Mouse (Mus musculus) left cerebral cortex, postnatal 4 days (tissue): ENCODE results near the gene Olfr1424. TPM values are rescaled to one million over a fixed set of nuclear protein-coding genes. Genes with fewer than 3 reads are reported as not detected.
A peak's percentile ranks its signal among the peaks of the same experiment; 100 is the strongest.
"Not testable (repeated sequence)": the region's sequence is repeated elsewhere in the genome, so short reads cannot be mapped to it uniquely, and the experiment has no call there.

Experiments used
- DNase-seq: peaks from one replicate; pipeline ENCODE4 v3.0.0-alpha.2; 2022
- intact Hi-C: fragments of 180-260 bp; cut with DNase I; formaldehyde crosslinking; loops from one replicate; pipeline ENCODE4 v1.15.1; 2025
- total RNA-seq, 2 experiments: library from RNA; stranded (reverse); gene quantifications; 2 replicates each; pipeline ENCODE4 v1.2.3; 2021

Olfr1424 gene
- total RNA-seq = not detected

DNA sequence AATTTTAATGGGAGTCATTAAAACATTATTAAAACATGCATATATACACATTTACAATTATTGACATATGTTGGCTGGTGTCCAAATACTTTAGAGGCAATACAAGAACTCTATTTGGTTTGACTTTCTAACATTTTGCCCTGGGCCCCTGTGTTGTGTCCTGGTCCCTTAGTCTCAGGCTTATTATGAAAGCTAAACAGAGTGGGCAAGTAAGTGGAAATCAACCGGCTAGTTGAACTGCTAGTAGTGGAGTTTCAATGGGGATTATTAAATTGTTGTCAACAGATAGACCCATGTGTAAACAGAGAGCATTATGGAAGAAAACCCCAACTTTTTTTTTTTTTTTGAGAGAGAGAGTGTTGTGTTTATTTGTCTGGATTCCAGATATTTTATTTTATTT lies at the start of gene Olfr1424:
Gene Olfr1424 (minus strand): TSS at position 101 of the 400 bp plus-strand sequence.
- DNase-seq, intact Hi-C loops: not testable (repeated sequence)

DNA sequence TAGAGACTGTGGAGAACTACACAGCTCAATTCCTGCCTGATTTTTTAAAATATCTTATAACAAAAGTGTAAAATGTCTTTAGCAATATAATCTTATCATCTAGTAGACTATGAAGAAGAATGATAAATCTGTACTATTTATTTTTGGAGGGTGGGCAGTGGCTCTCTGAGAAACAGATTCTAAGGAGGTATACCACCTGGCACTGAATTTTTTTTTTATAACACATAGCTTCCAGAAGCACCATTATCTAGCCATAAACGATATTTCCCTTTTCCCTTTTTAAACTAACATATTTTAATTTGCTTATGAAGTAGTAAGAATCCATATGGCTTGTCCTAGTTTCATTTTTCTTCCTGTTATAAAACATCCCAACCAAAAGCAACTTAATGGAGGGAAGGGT lies 42.1 kb upstream of the Olfr1424 start:
- DNase-seq = no peak
- intact Hi-C loops = no loop called here

DNA sequence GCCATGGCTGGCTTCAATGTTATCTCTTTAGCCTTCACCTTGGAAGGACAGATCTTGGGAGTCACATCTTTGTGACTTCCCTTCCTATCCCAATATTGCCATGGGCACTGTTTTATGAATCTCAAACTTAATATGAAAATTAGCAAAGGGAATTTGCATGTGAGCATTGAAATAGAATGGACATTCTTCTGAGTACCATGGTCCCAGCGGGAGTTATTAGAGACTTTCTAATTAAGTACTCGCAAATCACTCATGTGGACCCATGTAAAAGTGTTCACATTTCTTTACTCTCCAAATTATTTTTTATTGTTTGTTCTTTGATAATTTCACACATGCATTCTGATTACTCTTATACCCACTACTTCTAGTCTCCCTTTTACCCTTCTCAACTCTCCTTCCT lies 40.8 kb upstream of the Olfr1424 start, which contains the start of gene Olfr1427:
Gene Olfr1427 (minus strand): TSS at position 101 of the 400 bp plus-strand sequence.
- DNase-seq = no peak
- intact Hi-C loops = no loop called here

DNA sequence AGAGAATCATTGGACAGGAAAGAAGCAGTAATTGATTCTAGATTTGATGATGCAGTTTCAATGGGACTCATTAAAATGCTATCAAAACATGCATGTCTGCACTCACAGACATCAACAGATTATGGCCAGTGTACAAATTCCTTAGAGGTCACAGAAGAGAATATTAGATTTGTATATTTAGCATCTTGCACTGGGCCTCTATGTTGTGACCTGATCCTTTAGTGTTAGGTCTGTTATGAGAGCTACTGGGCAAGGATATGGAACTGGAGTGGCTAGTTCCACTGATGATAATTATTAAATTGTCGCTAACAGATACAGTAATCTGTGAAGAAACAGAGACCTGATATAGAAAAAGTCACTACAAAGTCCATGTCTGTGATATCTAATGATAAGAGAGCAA lies 29.4 kb upstream of the Olfr1424 start, which contains the start of gene Olfr1426:
Gene Olfr1426 (minus strand): TSS at position 101 of the 400 bp plus-strand sequence.
- no peak for DNase-seq
- intact Hi-C loops = no loop called here

DNA sequence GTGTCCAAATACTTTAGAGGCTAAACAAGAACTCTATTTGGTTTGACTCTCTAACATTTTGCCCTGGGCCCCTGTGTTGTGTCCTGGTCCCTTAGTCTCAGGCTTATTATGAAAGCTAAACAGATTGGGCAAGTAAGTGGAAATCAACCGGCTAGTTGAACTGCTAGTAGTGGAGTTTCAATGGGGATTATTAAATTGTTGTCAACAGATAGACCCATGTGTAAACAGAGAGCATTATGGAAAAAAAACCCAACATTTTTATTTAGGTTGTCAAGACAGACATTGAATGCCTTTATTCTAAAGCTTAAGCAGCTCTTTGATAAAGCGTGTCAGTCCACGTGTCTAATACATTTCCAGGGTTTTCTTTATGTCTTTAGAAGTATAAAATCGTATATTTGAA lies 15.1 kb upstream of the Olfr1424 start, which contains the start of gene Olfr1425:
Gene Olfr1425 (minus strand): TSS at position 101 of the 400 bp plus-strand sequence.
- DNase-seq, intact Hi-C loops: not testable (repeated sequence)

DNA sequence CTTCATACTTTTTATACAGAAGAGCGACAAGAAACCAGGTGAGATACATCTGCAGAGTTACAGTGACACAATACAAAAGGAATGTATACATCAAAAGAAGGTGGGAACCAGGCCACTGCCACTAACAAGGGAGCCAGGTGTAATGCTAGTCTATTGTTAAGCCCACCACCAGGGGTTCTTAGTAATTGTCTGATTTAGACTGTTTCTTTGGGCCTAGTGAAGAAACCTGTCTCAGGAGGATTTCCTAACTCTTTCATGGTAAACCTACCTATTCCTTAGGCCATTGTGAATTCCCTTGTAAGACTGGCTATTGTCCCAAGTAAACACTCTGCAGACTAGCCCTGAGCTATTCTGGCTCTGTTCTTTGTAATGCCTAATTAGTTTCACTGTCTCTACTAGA lies 7.1 kb upstream of the Olfr1424 start:
- DNase-seq, intact Hi-C loops: not testable (repeated sequence)

DNA sequence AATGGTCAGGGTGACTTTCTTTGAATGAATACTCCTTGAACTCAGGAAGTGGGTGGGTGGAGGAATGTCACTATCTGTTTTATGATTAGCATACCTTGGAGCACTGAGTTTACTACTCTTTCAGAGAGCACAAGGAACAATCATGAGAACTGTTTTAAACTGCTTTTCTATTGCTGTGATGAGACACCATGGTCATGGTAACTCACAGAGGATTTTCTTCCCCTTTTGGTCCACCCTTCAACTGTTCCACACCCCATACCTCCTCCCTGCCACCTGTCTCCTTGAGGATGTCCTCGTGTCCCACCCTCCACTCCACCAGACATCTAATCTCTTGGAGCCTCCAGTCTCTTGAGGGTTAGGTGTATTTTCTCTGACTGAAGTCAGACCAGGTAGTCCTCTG lies 5.3 kb upstream of the Olfr1424 start:
- DNase-seq, intact Hi-C loops: not testable (repeated sequence)

DNA sequence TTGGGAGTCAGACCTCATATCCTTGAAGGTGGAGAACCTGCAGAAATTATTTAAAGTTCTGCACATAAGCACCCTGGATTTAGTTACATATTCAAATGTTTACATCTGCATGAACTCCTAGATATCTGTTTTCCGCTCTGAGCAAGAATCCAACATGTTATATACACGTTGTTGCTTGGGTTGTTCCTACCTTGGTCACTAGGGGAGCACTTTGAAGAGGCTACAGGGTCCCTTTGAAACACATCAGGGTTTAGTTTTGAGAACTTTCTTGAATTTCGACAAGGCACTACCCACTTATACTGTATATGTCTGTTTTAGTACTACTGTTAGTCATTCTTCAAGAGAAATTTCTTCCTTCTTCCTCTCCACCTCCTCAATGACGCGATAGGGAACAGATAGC lies 19.3 kb downstream of the Olfr1424 start:
- intact Hi-C loops = no loop called here
- no peak for DNase-seq

DNA sequence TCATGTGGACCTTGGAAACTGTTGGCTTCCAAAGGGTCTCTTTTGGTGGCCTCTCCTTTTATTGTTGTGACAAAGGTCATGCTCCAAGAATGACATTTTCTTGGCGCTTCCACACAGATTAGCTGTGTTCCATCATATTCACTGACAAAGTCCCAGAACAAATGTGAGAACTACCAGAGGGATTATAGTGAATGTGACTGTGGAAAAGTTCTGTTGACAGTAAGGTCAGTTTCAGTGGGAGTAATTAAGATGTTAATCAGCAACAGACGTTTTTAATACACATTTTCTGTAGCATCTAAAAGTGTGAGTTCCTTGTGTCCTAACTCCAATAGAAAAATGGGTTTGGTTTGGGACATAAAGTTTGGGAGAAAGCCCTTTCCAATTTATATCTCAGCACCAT lies 21.3 kb downstream of the Olfr1424 start, which contains the start of gene Olfr1423:
Gene Olfr1423 (minus strand): TSS at position 101 of the 400 bp plus-strand sequence.
- no peak for DNase-seq
- intact Hi-C loops = no loop called here

DNA sequence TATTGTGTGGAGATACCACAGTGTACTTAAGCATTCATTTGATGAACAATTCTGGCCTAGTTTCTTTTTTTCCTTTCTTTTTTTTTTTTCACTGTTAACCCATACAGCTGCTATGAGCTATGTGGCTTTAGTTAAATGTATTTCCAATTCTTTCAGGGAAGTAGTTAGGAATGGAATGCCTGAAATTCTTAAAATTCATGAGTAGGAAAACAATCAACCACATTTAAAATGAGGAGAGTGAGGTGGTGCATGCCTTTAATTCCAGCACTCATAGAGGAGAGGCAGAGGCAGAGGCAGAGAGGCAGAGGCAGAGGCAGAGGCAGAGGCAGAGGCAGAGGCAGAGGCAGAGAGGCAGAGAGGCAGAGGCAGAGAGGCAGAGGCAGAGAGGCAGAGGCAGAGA lies 24.8 kb downstream of the Olfr1424 start:
- intact Hi-C loops = no loop called here
- no peak for DNase-seq

DNA sequence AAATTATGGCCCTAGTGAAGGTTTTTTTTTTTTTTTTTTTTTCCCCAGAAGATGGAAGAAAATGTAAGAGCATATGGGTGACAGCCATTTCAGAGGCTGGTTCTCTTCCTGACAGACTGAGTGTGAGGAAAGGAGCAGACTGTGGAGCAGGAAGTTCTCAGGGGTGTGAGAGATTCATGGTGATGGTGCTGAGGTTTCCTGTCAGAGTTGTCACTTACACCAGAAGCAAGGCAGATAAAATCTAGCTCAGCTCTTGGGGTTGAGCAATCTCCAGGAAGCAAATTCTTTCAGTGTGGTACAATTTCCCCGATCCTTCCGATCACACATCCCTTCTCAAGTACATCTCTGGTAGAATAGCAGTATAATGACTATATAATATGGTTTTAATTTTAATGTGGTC lies 35.9 kb downstream of the Olfr1424 start:
- intact Hi-C loops = no loop called here
- DNase-seq = no peak

DNA sequence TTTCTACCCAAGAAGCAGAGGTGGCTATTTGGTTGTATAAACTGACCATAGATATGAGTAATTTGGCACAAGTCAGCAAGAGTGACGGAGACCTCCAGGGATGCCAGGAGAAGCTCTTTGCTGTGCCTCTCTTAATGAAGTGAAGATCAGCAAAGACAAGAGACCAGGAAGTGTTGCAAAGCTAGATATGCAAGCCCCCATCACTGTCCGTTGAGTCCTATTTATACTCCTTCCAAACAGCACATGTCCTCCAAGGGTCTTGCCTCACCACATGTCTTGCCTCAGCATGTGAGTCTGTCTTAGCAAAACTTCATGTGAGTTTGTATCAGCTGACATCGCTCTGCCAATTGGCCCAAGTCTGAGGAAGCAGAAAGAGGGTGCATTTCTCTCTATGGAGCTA lies 37.1 kb downstream of the Olfr1424 start:
- intact Hi-C loops = no loop called here
- DNase-seq = no peak

DNA sequence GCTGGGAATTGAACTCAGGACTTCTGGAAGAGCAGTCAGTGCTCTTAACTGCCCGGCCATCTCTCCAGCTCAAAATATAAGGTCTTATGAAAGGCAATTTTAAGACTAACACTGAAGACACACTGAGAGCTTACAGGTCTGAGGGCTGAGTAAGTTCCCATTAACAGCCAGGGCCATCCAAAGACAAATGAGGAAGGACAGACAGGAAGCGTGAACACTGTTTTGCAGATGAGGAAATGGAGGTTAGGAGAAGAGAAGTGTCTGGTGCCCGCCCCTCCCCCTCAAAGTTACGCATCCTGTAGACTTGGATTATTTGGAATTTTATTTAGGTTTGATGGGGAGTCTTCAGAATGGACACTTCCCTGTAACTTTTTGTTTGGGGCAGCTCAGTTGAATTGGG lies 38.3 kb downstream of the Olfr1424 start:
- intact Hi-C loops = no loop called here
- no peak for DNase-seq

DNA sequence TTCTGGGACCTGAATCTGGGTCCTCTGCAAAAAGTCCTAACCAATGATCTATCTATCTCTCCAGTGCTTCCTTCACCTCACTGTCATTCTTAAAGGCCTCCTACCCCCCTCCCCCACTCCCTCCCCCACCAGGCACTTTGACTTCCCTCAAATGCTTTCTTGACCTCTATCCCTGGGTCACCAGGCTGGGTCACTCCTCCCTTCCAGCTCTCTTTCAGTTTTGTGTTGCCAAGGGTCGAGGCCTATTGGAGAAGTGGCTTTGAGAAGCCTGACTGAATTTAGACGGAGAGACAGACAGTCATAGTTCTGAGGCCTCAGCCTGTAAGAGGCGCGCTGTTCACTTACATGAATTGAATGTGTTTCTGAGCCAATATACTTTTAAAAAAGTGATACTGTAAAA lies 46.3 kb downstream of the Olfr1424 start:
- DNase-seq = no peak
- intact Hi-C loops = loop anchor here (10.0 kb wide), 1 partner anchor 579 kb away; the partner anchor contains the start of gene Gm4952

DNA sequence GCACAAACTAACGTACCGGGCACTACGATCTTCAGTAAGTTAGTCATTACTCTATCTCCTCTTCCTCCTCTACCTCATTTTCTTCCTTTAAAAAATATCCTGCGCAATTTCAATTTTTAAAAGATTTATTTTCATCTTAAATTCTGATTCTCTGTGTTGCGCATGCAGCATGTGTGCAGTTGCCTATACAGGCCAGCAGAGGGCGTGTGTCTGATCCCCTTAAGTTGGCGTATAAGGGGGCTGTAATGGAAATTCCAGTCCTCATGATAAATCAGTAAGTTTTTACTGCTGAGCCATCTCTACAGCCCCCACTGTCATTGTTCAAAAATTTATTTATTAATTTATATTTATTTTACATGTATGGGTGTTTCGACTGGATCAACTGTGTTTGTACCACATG lies 46.8 kb downstream of the Olfr1424 start:
- DNase-seq = no peak
- intact Hi-C loops = loop anchor here (10.0 kb wide), 1 partner anchor 579 kb away; the partner anchor contains the start of gene Gm4952

DNA sequence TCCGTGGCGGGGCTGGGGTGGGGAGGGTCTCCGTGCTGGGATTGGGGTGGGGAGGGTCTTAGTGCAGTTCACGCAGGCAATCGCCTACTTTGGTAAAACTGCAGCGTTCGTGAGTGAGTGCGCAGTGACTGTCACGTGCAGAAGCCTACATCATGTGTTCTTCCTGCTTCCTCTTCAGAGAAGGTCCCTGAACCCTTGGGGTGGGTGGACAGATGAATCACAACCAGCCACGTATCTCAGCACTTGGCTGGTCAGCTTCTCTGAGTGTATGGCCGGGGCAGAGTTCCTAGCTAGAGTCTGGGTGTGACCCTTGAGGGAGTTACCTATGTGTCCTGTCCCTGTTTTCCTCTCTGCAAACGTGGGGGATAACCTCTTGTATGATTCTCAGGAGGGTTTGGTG lies 49.3 kb downstream of the Olfr1424 start:
- intact Hi-C loops = loop anchor here (5.0 to 10.0 kb wide), 2 partner anchors 489 to 582 kb away; partner anchors contain the start of genes Dtx4 and Gm4952
- peak; percentile 18 for DNase-seq

DNA sequence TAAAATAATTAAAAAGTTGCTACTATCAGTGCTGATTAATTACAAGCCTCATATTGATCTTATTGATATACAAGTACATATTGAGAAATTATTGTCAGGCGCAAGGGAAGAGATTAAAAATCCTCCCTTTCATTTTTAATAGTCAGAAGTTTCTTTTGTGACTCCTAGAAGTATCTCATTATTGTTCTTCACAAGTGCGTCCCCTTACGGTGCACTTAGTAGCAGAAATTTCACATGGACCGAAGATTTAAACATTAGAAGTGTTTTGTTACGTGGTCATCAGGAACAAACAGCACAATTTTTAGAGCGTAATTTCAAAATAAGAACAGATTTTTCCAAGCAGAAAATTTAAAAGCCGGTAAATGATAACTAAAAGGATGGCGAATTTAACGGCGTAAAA lies 49.9 kb downstream of the Olfr1424 start:
- DNase-seq = no peak
- intact Hi-C loops = loop anchor here (5.0 to 10.0 kb wide), 2 partner anchors 490 to 582 kb away; partner anchors contain the start of genes Dtx4 and Gm4952

DNA sequence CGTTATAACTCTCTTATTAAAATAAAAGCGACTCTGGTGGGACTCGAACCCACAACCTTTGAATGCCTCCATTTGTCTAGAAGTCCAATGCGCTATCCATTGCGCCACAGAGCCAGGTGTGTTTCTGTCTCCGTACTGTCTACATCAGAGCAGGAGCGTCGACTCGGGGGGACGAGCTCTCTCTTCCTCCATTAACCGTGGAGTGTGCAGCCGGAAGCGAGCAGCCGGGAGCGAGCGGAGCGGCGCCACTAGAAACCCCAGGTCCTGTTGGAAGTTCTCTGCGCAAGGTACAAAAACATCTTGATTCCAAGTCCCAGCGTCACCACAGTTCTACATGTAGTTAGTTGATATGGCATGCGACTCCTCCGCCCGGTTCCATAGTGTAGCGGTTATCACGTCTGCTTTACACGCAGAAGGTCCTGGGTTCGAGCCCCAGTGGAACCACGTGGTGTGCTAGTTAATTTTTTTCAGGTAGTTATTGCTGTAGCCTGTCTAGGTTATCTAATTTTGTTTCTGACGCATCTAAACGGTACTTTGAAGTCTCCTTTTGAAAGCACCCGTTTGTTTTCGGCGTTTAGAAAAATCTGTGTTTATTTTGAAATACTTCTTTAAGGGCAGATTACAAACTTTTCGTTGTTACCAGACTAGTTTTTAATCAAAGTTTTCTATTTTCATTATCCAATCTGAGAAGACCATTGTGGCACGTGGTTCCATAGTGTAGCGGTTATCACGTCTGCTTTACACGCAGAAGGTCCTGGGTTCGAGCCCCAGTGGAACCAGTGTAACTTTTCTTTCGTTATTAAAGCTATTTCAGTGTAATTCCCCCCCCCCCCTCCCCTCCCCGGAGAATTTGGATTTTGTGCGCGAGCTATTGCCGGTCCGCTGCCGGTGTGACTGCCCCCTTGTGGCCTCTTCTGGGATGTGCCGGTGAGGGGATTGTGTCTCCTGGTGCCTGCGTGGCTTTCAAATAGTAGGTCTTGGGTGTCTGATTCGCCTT lies 50.6 kb downstream of the Olfr1424 start:
- intact Hi-C loops = loop anchor here (5.0 to 10.0 kb wide), 2 partner anchors 490 to 583 kb away; partner anchors contain the start of genes Dtx4 and Gm4952
- peak; percentile 90 for DNase-seq

DNA sequence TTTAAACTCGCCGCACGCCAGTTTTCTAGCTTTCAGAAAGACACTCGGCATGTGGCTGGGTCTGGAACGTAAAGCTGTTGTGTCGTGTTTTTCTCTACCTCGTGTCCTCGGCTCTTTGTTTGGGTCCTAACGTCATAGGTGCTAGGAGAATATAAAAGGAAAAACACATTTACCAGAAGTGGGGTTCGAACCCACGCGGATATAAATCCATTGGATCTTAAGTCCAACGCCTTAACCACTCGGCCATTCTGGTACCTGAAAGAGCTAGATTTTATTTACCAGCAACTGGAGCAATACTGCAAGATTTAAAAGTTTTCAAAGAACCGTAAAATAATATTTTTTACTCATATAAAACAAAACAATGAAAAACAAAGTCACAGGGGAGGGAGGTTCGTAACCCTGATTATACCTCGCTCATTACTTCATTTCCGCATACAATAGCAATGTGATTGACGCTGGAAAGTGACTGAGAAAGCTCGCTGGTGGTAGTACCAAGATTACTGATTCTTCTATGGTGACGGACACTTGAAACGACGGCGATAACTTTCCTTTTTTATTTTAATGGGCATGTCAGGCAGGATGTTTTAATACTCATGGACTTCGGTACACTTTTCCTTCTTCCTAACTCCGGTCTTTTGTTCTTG lies 51.4 kb downstream of the Olfr1424 start:
- peak; percentile 70 for DNase-seq
- intact Hi-C loops = loop anchor here (5.0 to 10.0 kb wide), 2 partner anchors 491 to 584 kb away; partner anchors contain the start of genes Dtx4 and Gm4952

DNA sequence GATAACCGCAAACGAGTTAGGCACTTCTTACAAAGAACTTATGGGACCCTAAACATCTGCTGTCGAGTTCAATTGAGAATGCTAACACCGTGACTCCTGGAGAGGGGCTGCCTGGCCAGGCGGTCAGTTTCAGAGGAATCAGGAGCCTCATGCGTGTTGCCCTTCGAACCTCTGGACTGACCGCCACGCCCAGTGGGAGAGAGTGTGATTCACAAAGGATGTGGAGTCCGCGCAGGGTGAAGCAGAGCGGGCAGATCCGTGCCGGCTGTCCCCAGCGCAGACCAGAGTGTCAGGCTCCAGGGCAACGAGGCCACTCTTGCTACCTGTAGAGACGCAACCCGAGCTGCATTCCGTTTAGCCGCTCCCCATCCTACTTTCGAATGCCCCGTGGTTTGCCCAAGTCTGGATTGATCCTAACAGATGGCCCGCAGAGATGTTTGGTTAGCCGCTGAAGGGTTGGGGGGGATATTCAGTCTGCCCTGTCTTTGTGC lies 52.2 kb downstream of the Olfr1424 start:
- DNase-seq = peak; percentile 69
- intact Hi-C loops = loop anchor here (5.0 to 10.0 kb wide), 2 partner anchors 492 to 584 kb away; partner anchors contain the start of genes Dtx4 and Gm4952
